Mouse (Mus musculus) lung, embryonic 16.5 days (tissue): ENCODE results near the gene Ebpl. TPM values are rescaled to one million over a fixed set of nuclear protein-coding genes. Genes with fewer than 3 reads are reported as not detected.
"Not testable (repeated sequence)": the region's sequence is repeated elsewhere in the genome, so short reads cannot be mapped to it uniquely, and the experiment has no call there.

Source experiments
- ATAC-seq: fragments of 200-750 bp; cut with Nextera tagmentation; 2 replicates; pipeline ENCODE4 v1.8.0; 2017; ENCODE audit warnings: low read depth, mild to moderate bottlenecking, moderate library complexity
- H3K27ac ChIP-seq: fragments of 300-500 bp; sonication (generic); 2 replicates; pipeline ENCODE4 v1.5.1; 2014; ENCODE audit warnings: mild to moderate bottlenecking, control low read depth, low read length
- H3K27me3 ChIP-seq: fragments of 300-500 bp; sonication (generic); 2 replicates; pipeline ENCODE4 v1.6.1; 2014; ENCODE audit warnings: low read depth, low read length, mixed read lengths; ENCODE audit not compliant: control insufficient read depth, insufficient read depth
- H3K36me3 ChIP-seq: fragments of 300-500 bp; sonication (generic); 2 replicates; pipeline ENCODE4 v1.6.1; 2014; ENCODE audit warnings: low read length; ENCODE audit not compliant: control insufficient read depth, insufficient read depth
- H3K4me1 ChIP-seq: fragments of 300-500 bp; sonication (generic); replicated peaks from 2 replicates; pipeline ENCODE4 v1.6.1; 2014; ENCODE audit warnings: low read length, mixed read lengths; ENCODE audit not compliant: control insufficient read depth, insufficient read depth
- H3K4me2 ChIP-seq: fragments of 300-500 bp; sonication (generic); 2 replicates; pipeline ENCODE4 v1.6.1; 2014; ENCODE audit warnings: low read depth, low read length, control low read depth
- H3K4me3 ChIP-seq: fragments of 300-500 bp; sonication (generic); 2 replicates; pipeline ENCODE4 v1.5.1; 2014; ENCODE audit warnings: mild to moderate bottlenecking, low read length, control low read depth
- H3K9ac ChIP-seq: fragments of 300-500 bp; sonication (generic); 2 replicates; pipeline ENCODE4 v1.6.1; 2014; ENCODE audit warnings: low read length, control low read depth
- H3K9me3 ChIP-seq: fragments of 300-500 bp; sonication (generic); 2 replicates; pipeline ENCODE4 v1.6.1; 2016; ENCODE audit warnings: low read length; ENCODE audit not compliant: control insufficient read depth
- WGBS: fragments of 180-500 bp; shearing (Covaris S2); extraction: QIAGEN DNeasy Blood & Tissue Kit; methylation state at CpG from one replicate; pipeline ENCODE4 v1.1.7; 2014; 5-methylcytosine and 5-hydroxymethylcytosine counted together
- polyA plus RNA-seq: library from polyadenylated mRNA; unstranded; fragments of >200 nt; fragmentation: Nextera tagmentation; extraction: Ambion mirVana; gene quantifications from 2 replicates; pipeline ENCODE4 v1.2.1, GENCODE M21; 2015

Ebpl gene
- polyA plus RNA-seq, 1 experiment from 2014 or later = 7.3 TPM

DNA sequence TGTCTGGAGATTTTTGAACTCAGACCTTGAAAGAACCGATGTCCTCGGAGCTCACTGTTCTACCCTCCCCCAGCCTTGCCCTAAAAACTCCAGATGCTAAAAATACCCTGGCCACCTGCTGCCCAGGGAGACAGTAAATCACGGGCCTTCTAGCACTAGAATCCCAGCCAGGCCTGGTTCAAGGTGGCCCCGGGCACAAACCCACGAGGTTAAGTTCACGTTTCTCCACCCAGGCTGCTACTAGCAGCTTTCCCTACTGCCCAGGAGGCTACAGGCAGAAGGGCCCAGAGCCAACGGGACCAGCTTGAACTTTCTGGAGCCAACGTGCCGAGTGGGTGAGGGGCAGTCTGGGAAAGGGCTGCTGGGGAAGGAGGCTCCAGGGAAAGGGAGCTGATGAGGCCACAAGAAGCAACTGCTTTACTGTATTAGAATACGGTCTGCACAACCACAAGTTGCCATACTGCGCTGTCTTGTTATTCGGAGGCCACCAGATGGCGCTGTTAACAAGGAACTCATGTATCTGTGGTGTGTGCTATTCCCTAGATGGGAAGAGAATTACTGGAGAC, 29.2 kb downstream of the Ebpl start:
- peaks cover 7% of the 10 kb centered on the region; the same call in 1 of the 2 replicates for H3K4me1 ChIP-seq
- H3K27ac ChIP-seq = no peak overlapping the region
- H3K9ac ChIP-seq = peak overlapping the region; percentile 30; the same call in 1 of the 2 replicates
- H3K36me3 ChIP-seq = no peaks in the 10 kb centered on the region
- H3K27me3 ChIP-seq = no peaks in the 10 kb centered on the region
- H3K4me3 ChIP-seq = no peak overlapping the region
- no peaks in the 10 kb centered on the region for H3K9me3 ChIP-seq
- 24% methylated on average over 13 of the region's 13 CpGs for WGBS
- peak; percentile 83 for ATAC-seq
- H3K4me2 ChIP-seq = 0 out of 2 replicates have a peak overlapping the region, but pooled peaks have one; percentile 1

DNA sequence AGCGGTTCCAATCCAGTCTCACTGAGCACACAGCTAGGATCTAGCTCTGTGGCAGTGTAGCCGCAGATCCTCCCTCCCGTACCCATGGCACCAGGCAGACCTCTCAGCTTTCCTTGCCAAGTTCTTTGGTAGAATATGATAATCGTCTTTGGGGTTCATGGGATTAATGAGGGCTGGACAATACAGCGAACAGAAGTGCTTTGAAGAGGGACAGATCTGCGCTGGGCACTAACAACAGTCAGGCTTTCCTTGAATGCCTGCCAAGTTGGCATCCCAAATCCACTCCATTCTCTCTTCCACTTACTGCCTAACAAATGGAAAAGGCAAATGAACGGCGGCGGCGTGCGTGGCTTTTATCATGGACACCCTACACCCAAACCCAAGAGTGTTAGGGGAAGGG, 29.6 kb downstream of the Ebpl start:
- no peaks in the 10 kb centered on the region for H3K9me3 ChIP-seq
- H3K4me2 ChIP-seq = no peak overlapping the region
- no peak overlapping the region for H3K9ac ChIP-seq
- H3K27ac ChIP-seq = no peak overlapping the region
- H3K4me1 ChIP-seq = peaks cover 7% of the 10 kb centered on the region; the same call in 1 of the 2 replicates
- WGBS = 80% methylated on average over 11 of the region's 11 CpGs
- H3K4me3 ChIP-seq = no peak overlapping the region
- H3K27me3 ChIP-seq = no peaks in the 10 kb centered on the region
- ATAC-seq = no peak
- H3K36me3 ChIP-seq = no peaks in the 10 kb centered on the region

DNA sequence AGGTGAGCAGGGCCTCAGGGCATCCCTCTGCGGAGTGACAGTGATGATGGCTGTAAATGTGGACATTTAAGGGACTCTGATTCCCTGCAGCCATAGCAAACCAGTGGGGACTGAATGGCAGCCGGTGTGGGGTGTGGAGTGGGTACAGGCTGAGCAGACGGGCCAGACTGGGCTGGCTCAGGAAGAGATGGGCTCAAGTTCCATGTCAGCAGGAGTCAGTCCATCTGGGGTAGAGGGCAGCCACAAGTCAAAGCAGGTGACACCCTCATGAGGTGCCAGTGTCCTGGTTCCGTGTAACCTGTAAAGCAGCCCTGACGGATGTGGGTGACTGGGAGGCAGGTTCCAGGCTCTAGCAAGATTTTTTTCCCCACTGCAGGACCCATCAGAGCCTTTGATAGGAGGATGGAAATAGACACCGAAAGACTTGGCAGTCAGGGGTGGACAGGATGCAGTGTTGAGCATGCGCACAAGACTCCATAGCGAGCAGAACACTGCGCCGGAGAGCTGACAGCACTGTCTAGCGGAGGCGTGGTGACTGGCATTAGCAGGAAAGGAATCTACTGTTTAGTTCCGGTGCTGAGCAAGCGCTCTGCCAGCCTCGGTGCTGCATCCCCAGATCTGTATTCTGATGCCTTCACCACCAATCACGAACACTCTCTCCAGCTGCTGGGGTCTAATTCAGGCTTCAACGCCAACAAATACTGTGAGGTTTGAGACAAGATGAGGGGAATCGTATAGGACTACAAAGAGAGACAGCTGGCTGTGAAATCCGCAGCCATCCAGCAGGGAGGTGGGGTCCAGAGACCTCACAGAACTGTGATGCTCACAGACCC, 32.4 kb downstream of the Ebpl start:
- ATAC-seq = peak; percentile 71
- Histone ChIP-seq H3K9ac (peak overlapping the region; percentile 53), H3K4me1 (peaks cover 7% of the 10 kb centered on the region; the same call in 1 of the 2 replicates), H3K27me3 (no peaks in the 10 kb centered on the region), H3K27ac (no peak overlapping the region), H3K36me3 (no peaks in the 10 kb centered on the region), H3K9me3 (no peaks in the 10 kb centered on the region), H3K4me2 (peak overlapping the region; percentile 53), H3K4me3 (peak overlapping the region; percentile 31)
- 33% methylated on average over 19 of the region's 19 CpGs for WGBS

DNA sequence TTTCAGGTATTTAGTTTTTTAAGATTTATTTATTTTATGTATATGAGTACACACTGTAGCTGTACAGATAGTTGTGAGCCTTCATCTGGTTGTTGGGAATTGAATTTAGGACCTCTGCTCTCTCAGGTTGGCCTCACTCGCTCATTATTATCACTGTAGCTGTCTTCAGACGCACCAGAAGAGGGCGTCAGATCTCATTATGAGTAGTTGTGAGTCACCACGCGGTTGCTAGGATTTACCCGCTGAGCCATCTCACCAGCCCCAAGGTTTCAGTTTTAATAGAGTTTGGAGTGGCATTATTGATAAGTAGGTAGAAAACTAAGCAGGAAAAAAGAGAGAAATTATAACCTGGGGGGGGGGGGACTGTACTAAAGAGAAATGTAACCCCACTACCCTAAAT, 33.2 kb downstream of the Ebpl start:
- H3K4me3 ChIP-seq, H3K27me3 ChIP-seq, H3K4me1 ChIP-seq, H3K27ac ChIP-seq, ATAC-seq, H3K36me3 ChIP-seq, H3K9ac ChIP-seq, H3K4me2 ChIP-seq, H3K9me3 ChIP-seq: not testable (repeated sequence)
- 26% methylated on average over 6 of the region's 6 CpGs for WGBS

DNA sequence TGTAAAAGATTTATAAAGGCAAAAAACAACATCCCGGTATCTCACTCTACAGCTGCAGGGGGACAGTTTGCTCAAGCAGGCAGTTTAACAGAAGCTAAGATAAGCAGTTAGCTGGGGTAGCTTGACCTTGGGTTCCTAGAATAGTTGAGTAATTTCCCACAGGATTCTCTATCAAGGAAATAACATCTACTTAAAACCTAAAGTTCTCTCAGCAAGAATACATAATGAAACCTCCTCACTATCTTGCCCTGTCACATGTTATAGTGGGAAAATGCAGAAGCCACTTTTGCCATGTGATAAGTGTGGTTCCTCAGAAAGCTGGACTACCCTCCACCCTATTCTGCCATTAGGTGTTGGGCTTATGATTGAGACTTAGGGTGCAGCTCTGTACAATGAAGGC, 37.5 kb downstream of the Ebpl start:
- no peak overlapping the region for H3K4me3 ChIP-seq
- no peak overlapping the region for H3K4me2 ChIP-seq
- H3K9me3 ChIP-seq = no peaks in the 10 kb centered on the region
- H3K27ac ChIP-seq = no peak overlapping the region
- H3K27me3 ChIP-seq = no peaks in the 10 kb centered on the region
- H3K36me3 ChIP-seq = no peaks in the 10 kb centered on the region
- WGBS = 94% methylated on average over 1 of the region's 1 CpGs
- ATAC-seq = no peak
- H3K4me1 ChIP-seq = peaks cover 3% of the 10 kb centered on the region; the same call in 1 of the 2 replicates
- no peak overlapping the region for H3K9ac ChIP-seq

DNA sequence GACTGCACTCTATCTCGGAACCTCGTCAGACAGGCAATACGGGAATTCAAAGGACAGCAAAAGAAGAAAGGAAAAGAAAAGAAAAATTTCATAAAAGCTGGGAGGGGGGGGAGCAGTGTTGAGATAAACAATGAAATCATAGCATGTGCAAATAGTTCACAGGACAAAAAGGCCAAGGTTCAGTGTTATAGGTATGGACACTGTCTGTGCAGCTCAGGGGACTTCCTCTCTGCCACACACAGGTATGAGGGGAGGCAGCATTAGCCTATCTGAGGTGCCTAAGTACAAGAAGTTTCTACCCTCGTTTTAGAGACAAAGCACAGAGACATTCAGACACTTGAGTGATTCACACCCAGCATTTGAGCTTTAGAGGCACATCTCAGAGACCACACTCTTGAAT, 39.0 kb downstream of the Ebpl start:
- no peaks in the 10 kb centered on the region for H3K4me1 ChIP-seq
- ATAC-seq = no peak
- H3K9ac ChIP-seq = no peak overlapping the region
- no peaks in the 10 kb centered on the region for H3K27me3 ChIP-seq
- no peaks in the 10 kb centered on the region for H3K9me3 ChIP-seq
- H3K4me2 ChIP-seq = no peak overlapping the region
- no peak overlapping the region for H3K4me3 ChIP-seq
- H3K27ac ChIP-seq = no peak overlapping the region
- no peaks in the 10 kb centered on the region for H3K36me3 ChIP-seq
- 76% methylated on average over 4 of the region's 4 CpGs for WGBS

DNA sequence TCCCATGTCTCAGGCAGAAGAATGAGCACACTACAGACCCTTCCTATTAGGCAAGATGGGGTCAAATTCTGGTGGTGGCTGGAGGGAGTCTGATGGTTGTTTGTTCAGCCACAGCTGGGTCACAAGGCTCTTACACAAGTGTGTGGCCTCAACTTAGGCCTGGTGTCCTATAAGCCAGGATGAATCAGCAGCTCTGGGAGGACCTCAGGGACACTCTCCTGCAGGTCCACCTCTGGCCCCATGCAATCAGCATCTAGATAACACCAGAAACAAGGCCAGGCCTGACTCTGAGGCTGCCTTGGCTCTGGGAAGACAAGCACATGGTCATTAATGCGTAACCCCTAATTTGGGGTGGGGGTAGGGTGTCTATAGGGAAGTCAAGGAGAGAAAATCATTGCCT, 39.5 kb downstream of the Ebpl start:
- no peak overlapping the region for H3K4me2 ChIP-seq
- no peak overlapping the region for H3K9ac ChIP-seq
- H3K36me3 ChIP-seq = no peaks in the 10 kb centered on the region
- H3K4me1 ChIP-seq = no peaks in the 10 kb centered on the region
- ATAC-seq = no peak
- no peak overlapping the region for H3K27ac ChIP-seq
- WGBS = 77% methylated on average over 1 of the region's 1 CpGs
- no peaks in the 10 kb centered on the region for H3K27me3 ChIP-seq
- H3K9me3 ChIP-seq = no peaks in the 10 kb centered on the region
- no peak overlapping the region for H3K4me3 ChIP-seq

DNA sequence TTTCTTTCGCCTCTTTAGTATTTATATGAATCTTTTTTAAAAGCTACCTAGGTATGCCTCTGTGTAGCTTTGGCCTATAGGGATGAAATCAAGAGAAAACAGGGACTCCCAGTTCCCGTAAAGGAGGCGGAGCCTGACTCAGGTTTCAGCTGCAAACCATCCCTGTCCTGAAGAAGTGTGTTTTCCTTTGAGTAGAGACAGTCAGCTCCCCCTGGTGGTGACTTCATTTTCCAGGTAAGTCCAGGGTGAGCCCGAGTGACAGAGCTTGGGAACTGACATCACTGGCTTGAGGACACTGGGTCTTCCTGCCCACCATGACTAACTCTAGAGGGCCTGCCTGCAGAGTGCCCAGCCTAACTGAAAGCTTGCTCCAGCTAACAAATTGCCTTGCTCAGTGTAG, 43.4 kb downstream of the Ebpl start:
- Histone ChIP-seq H3K27ac (no peak overlapping the region), H3K9ac (no peak overlapping the region), H3K4me1 (no peaks in the 10 kb centered on the region), H3K36me3 (no peaks in the 10 kb centered on the region), H3K4me3 (no peak overlapping the region), H3K4me2 (no peak overlapping the region), H3K27me3 (no peaks in the 10 kb centered on the region), H3K9me3 (no peaks in the 10 kb centered on the region)
- ATAC-seq = peak; percentile 52
- WGBS = 30% methylated on average over 4 of the region's 4 CpGs

DNA sequence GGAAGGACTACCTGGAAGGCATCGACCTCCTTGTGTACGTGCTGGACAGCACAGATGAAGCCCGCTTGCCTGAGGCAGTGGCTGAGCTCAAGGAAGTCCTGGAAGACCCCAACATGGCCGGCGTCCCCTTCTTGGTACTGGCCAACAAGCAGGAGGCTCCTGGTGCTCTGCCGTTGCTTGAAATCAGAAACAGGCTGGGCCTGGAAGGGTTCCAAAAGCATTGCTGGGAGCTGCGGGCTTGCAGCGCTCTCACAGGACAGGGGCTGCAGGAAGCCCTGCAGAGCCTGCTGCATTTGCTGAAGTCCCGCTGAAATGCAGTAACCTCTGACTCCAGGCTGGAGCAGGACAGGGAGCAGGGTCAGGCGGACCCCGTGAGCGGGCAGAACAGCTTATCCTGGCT, 49.3 kb downstream of the Ebpl start:
- H3K27ac ChIP-seq = no peak overlapping the region
- H3K9me3 ChIP-seq = no peaks in the 10 kb centered on the region
- 0 out of 2 replicates have a peak, but pooled peaks have one; percentile 12 for ATAC-seq
- H3K4me1 ChIP-seq = peaks cover 18% of the 10 kb centered on the region
- H3K9ac ChIP-seq = peak overlapping the region; percentile 45
- 41% methylated on average over 12 of the region's 12 CpGs for WGBS
- no peaks in the 10 kb centered on the region for H3K27me3 ChIP-seq
- H3K4me2 ChIP-seq = peak overlapping the region; percentile 36; the same call in 1 of the 2 replicates
- no peaks in the 10 kb centered on the region for H3K36me3 ChIP-seq
- H3K4me3 ChIP-seq = no peak overlapping the region
